Mouse (Mus musculus) brain, adult 10 weeks (tissue): Measurements from ENCODE around the gene Tysnd1. TPM values are rescaled to one million over a fixed set of nuclear protein-coding genes. Genes with fewer than 3 reads are reported as not detected.

Experiments
- polyA plus RNA-seq: library from polyadenylated mRNA; stranded (reverse); fragments of 350-450 nt; fragmentation: Illumina TruSeq; extraction: RNeasy Lipid Tissue Mini Kit (QIAGEN cat#74804); gene quantifications from one replicate; pipeline ENCODE4 v1.2.3, GENCODE M21; 2015; ENCODE audit warnings: low read depth, low replicate concordance

The Tysnd1 gene
- 11.7 TPM for polyA plus RNA-seq

DNA sequence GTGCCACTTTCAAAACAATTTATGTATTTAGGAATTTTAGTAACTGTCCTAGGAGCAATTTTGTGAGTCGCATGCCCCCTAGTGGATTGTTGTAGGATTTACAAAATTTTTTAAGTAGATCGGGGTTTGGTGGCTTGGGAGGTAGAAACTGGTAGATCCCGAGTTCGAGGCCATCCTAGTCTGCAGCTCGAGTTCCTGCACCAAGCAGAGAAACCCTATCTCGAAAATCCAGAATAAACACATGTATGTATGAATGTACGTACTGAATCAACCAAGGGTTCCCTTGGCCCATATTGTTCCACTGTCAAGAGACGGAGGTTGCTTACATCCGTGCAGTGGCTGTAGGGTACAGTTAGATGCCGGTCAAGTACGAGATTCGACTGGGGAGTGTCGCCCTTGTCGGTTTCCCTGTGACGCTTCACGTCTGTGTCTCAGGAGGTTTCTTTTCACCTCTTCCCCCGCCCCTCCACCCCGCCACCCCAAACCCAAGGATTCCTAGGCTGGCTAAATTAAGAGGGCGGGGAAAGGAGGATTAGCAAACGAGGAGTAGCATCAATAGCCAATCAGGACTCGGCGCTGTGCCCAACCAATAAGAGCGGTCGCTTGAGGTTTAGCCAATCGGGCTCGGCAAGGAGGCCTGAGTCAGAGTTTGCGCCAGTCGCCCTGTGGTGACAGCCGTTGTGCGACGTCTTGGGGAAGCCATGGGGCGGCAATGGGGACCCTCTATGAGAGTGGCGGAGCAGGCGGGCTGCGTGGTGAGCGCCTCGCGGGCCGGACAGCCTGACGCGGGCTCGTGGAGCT is at the start of gene Tysnd1:
TSS of gene Tysnd1 (plus strand) at position 645 of the 801 bp plus-strand sequence.

DNA sequence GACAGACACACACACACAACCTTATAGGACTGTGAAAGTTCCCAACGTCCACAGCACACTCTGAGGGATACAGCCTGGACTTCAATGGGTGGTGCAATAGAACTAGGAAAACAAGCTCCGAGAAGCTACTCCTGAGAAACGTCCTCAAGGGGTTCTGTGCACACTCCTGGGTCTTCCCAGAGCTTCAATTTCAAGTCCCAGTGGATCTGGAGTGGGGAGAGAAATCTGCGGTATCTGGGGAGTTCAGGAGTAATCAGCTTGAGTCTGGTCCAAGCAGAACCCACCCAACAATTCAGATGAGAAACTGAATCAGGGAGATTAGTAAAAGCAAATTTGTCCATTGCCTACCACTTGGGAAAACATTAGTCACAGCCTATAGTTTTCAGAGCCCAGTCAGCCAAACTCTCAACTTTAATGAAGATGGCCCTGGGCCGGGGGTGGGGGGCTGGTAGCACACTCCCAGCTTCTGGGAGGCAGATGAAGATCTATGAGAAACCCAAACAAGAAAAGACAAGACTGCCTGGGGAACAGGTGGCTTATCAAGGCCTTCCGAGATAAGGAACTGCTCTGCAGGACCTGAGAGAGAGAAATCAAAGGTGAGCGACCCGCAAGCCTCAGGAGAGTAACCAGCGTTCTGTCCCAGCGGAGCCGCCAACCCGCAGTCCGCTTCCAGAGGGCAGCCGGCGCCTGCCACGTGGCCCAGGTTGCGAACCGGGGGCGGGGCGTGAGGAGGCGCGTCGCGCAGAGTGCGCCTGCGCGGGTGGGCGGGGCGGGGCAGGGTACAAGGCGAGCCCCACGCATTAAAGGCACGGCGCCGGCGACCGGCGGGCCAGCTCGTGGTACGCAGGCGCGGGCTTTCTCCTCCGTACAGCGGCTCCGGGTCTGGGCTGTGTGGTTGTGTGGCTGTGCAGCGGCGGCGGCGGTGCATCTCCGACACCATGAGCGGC is 47.3 kb upstream of the Tysnd1 start, which contains the start of gene Ppa1:
TSS of gene Ppa1 (plus strand) at position 763 of the 947 bp plus-strand sequence.

DNA sequence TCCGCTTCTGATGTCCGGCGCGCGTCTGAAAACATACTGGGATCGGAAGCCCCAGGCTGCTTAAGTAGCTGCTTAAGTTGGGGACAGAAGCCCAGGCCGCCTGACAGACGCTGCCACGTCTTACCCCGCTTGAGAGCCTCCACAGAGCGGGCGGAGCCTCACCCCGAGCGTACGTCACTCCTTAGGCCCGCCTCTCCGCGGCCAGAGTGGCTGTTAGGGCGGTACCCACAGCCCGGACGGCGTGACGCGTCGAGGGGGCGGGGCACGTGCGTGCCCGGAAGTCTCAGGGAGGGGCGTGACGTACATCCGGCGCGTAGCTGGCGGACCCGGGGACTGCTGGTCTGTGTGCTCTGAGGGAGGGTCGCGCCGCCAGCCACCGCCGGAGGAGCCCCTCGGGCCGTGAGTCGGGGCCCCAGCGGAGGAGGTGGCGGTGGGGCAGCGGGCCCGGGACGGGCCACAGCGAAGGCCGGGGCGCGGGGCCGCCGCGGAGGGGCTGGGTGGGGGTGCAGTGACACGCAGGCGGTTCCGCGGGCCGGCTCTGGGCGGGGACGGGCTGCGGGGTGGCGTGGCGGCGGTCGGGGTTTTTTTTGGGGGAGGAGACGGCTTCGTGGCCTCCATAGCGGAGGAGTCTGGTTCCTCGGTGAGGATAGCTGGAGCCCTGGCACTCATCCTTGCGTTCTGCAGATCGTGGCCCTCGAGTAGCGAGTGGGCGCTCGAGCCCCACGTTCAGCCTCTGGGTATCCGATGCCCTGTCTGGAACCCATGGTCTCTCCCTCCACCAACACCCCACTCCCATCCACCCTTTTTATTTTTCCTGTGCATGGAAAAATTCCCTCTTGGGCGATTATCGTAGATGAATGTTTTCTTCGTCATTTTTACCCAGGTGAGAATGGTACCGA is 15.1 kb upstream of the Tysnd1 start, which contains the start of gene Sar1a:
TSS of gene Sar1a (plus strand) at position 285 of the 899 bp plus-strand sequence.

DNA sequence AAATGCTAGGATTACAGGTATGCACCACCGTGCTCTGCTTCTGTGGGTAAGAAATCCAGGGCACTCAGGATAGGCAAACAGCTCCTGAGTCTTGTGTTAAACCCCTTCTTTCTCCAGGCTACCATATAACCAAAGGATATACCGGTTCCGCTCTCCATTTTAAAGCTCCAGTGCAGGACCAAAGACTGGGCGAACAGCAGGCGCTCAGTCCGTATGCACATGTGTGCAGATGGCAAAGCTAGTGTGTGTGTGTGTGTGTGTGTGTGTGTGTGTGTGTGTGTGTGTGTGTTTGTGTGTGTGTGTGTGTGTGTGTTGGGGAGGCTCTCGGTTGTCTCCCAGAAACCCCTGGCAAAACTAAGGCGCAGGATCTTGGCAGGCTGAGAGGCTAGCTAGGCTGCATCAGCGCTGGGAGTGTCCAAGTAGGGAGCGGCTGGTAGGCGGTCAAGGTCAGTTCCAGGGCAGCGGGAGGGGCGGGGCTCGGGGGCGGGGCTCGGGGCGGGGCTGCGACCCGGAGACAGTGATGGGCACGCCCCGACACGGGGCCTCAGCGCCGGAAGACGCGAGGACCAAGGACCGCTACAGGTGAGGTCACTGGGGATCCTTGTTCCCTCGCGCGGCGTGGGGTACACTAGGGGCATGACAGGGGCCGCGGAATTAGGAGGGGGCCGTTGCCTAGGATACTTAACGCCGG is 19.6 kb downstream of the Tysnd1 start, which contains the start of gene Aifm2:
TSS of gene Aifm2 (plus strand) at position 493 of the 691 bp plus-strand sequence.

Other genes with a start within 250 kb of the Tysnd1 start
- gene Eif4ebp2, start 242.9 kb upstream of the Tysnd1 start, polyA plus RNA-seq, result 26.2 TPM
- 21.8 TPM for gene Lrrc20, start 219.7 kb upstream of the Tysnd1 start, polyA plus RNA-seq
- 0.52 TPM for gene Npffr1, start 100.0 kb upstream of the Tysnd1 start, polyA plus RNA-seq
- 135 TPM for gene Ppa1, start 47.0 kb upstream of the Tysnd1 start, polyA plus RNA-seq
- 133 TPM for gene Sar1a, start 15.2 kb upstream of the Tysnd1 start, polyA plus RNA-seq
- 8.1 TPM for gene Aifm2, start 19.7 kb downstream of the Tysnd1 start, polyA plus RNA-seq
- gene H2afy2, start 88.6 kb downstream of the Tysnd1 start, polyA plus RNA-seq, result 18.8 TPM